Mouse (Mus musculus) frontal cortex, postnatal 25 days (tissue): ENCODE data around the gene Rpa1.
"Not testable (repeated sequence)": the region's sequence is repeated elsewhere in the genome, so short reads cannot be mapped to it uniquely, and the experiment has no call there.

Experiments
- DNase-seq, 2 experiments: peaks; one replicate each; pipeline ENCODE4 v3.0.0; 2022; ENCODE audit warnings: low spot score in 2 of 2

Gene Rpa1

GRCm38 (mm10) chr11:75286868-75287267 is 61.3 kb downstream of the Rpa1 start:
- DNase-seq = no peak

- DNase-seq = no peak
Measured at GRCm38 (mm10) chr11:75285893-75286467, 62.1 kb downstream of the Rpa1 start.

GRCm38 (mm10) chr11:75283784-75284183 is 64.3 kb downstream of the Rpa1 start:
- not testable (repeated sequence) for DNase-seq

- no peak for DNase-seq
Measured at GRCm38 (mm10) chr11:75282496-75283120, 65.5 kb downstream of the Rpa1 start.

- no peak for DNase-seq
Measured at GRCm38 (mm10) chr11:75281380-75282256, 66.5 kb downstream of the Rpa1 start.

- no peak for DNase-seq
Measured at GRCm38 (mm10) chr11:75280435-75281001, 67.6 kb downstream of the Rpa1 start.

- no peak for DNase-seq
Measured at GRCm38 (mm10) chr11:75280066-75280410, 68.1 kb downstream of the Rpa1 start.

- no peak for DNase-seq
Measured at GRCm38 (mm10) chr11:75279342-75280065, 68.6 kb downstream of the Rpa1 start.

- DNase-seq = no peak
Measured at GRCm38 (mm10) chr11:75279013-75279341, 69.1 kb downstream of the Rpa1 start.

GRCm38 (mm10) chr11:75278115-75278514 is 70.0 kb downstream of the Rpa1 start:
- DNase-seq = no peak

- DNase-seq = no peak
Measured at GRCm38 (mm10) chr11:75275035-75275434, 73.1 kb downstream of the Rpa1 start.

GRCm38 (mm10) chr11:75273466-75273865 is 74.7 kb downstream of the Rpa1 start:
- no peak for DNase-seq

- DNase-seq = no peak
Measured at GRCm38 (mm10) chr11:75270985-75271434, 77.1 kb downstream of the Rpa1 start.

GRCm38 (mm10) chr11:75270276-75270984 is 77.7 kb downstream of the Rpa1 start:
- DNase-seq = no peak

- no peak for DNase-seq
Measured at GRCm38 (mm10) chr11:75269213-75269612, 78.9 kb downstream of the Rpa1 start.

- DNase-seq = no peak
Measured at GRCm38 (mm10) chr11:75268492-75268891, 79.6 kb downstream of the Rpa1 start.

- no peak for DNase-seq
Measured at GRCm38 (mm10) chr11:75267826-75268281, 80.3 kb downstream of the Rpa1 start.

- DNase-seq = no peak
Measured at GRCm38 (mm10) chr11:75265545-75265944, 82.6 kb downstream of the Rpa1 start.

- DNase-seq = no peak
Measured at GRCm38 (mm10) chr11:75264550-75264949, 83.6 kb downstream of the Rpa1 start.

- no peak for DNase-seq
Measured at GRCm38 (mm10) chr11:75263964-75264312, 84.2 kb downstream of the Rpa1 start.

- DNase-seq = no peak
Measured at GRCm38 (mm10) chr11:75263274-75263963, 84.7 kb downstream of the Rpa1 start.
